Mouse (Mus musculus): Measurements from ENCODE around the gene Pbx4. TPM values are rescaled to one million over a fixed set of nuclear protein-coding genes. Genes with fewer than 3 reads are reported as not detected.
A peak's percentile ranks its signal among the peaks of the same experiment; 100 is the strongest.

Pbx4 gene
- polyA plus RNA-seq, 1 experiment from 2014 or later = 11.5 TPM

DNA sequence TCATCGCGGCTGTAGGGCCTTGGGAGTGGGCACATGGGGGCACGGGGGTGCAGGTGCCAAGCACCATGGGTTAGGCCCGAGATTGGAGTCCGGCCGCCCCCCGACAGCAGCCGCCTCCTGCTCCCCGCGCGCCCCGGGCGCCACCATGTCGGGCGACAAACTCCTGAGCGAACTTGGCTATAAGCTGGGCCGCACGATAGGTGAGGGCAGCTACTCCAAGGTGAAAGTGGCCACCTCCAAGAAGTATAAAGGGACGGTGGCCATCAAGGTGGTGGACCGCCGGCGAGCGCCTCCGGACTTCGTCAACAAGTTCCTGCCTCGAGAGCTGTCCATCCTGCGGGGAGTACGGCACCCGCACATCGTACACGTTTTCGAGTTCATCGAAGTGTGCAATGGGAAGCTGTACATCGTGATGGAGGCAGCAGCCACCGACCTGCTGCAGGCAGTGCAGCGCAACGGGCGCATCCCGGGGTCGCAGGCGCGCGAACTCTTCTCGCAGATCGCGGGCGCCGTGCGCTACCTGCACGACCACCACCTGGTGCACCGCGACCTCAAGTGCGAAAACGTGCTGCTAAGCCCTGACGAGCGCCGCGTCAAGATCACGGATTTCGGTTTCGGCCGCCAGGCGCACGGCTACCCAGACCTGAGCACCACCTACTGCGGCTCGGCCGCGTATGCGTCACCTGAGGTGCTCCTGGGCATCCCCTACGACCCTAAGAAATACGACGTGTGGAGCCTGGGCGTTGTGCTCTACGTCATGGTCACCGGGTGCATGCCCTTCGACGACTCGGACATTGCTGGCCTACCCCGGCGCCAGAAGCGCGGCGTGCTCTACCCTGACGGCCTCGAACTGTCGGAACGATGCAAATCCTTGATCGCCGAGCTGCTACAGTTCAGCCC, 70.1 kb downstream of the Pbx4 start, which contains the start of the genes Tssk6, Ndufa13 and Yjefn3:
Gene Tssk6, plus strand, starts transcription at position 22 of the 900 bp plus-strand sequence.
Gene Ndufa13, minus strand, starts transcription at position 396 of the 900 bp plus-strand sequence.
Gene Yjefn3, minus strand, starts transcription at position 550 of the 900 bp plus-strand sequence.
- H3K27ac ChIP-seq (replicated peaks; ENCODE audit: low read depth, low read length) = peak within 1 kb of the TSS; percentile 84
- peaks cover 18% of the 10 kb centered on the region for H3K4me1 ChIP-seq (ENCODE audit: control insufficient read depth, insufficient read depth, low read length)
- WGBS = 6% methylated on average over 89 of the region's 89 CpGs

DNA sequence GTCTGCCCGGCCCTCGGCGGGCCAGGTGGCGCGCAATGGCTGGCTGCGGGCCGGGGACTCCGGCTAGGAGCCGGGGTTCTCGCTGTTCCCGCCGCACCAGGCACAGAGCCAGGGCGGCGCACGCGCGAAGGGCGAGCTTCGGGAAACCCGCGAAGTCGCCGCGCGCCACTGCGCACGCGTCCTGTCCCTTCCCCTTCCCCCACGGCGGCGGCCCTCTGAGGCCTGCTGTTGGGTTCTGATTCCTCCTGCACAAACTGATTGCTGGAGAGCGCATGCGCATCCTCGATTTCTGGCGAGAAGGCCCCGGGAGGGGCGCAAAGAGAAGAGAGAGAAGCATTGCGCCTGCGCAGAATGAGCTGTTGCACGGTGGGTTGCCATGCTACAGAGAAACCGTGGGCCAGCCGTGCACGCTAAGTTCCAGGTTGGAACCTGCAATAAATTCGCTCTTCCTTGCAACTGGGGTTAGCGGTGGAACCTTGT, 70.8 kb downstream of the Pbx4 start:
- ATAC-seq (ENCODE audit: insufficient number of reproducible peaks, low FRiP score, low TSS enrichment, low read depth) (peak; percentile 79), DNase-seq (ENCODE audit: low spot score) (peak; percentile 99)
- Histone ChIP-seq H3K9ac (ENCODE audit: low read length) (peak overlapping the region; percentile 89), H3K4me2 (ENCODE audit: low read depth, severe bottlenecking) (peak overlapping the region; percentile 96), H3K4me1 (ENCODE audit: control insufficient read depth, insufficient read depth, low read length) (peaks cover 18% of the 10 kb centered on the region), H3K36me3 (ENCODE audit: control insufficient read depth, insufficient read depth, low read length) (no peaks in the 10 kb centered on the region; the same call in 1 of the 2 replicates), H3K27ac (replicated peaks; ENCODE audit: low read depth, low read length) (peak overlapping the region; percentile 84; the same call in 1 of the 2 replicates), H3K4me3 (ENCODE audit: low read depth, low read length) (peak overlapping the region; percentile 73), H3K27me3 (ENCODE audit: control insufficient read depth, insufficient read depth, low read length) (no peaks in the 10 kb centered on the region), H3K9me3 (ENCODE audit: control insufficient read depth, low read length) (no peaks in the 10 kb centered on the region)
- WGBS = under 1% methylated on average over 45 of the region's 45 CpGs

More for the DNA sequence above, 70.1 kb downstream of the Pbx4 start, which contains the start of the genes Tssk6, Ndufa13 and Yjefn3:
- Histone ChIP-seq H3K27me3 (ENCODE audit: control insufficient read depth, insufficient read depth, low read length) (no peaks in the 10 kb centered on the region), H3K4me3 (ENCODE audit: low read depth, low read length) (peak within 1 kb of the TSS; percentile 73), H3K9me3 (ENCODE audit: control insufficient read depth, low read length) (no peaks in the 10 kb centered on the region), H3K9ac (ENCODE audit: low read length) (peak within 1 kb of the TSS; percentile 89), H3K36me3 (ENCODE audit: control insufficient read depth, insufficient read depth, low read length) (no peaks in the 10 kb centered on the region; the same call in 1 of the 2 replicates), H3K4me2 (ENCODE audit: low read depth, severe bottlenecking) (peak within 1 kb of the TSS; percentile 96)
- peak; percentile 67 for DNase-seq (ENCODE audit: low spot score)
- ATAC-seq (ENCODE audit: insufficient number of reproducible peaks, low FRiP score, low TSS enrichment, low read depth) = peak; percentile 58

DNA sequence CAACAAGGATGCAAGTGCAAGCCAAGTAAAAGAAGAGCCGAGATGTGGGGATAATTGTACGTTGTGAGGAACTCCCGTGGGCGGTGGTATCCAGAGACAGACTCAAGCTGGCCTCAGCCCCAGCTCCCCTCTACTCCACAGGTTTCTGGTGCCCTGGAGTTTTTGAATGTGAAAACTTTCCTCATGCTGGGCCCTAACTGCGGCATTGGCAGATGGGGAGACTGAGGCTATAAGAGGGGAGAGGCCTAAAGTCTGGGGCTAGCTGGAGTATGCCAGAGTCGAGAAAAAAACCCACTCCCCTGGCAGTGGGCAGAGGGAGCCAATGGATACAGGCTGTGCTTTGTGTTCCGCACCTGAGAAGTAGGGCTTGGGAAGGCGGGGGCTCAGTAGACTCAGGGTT, 71.8 kb downstream of the Pbx4 start:
- 0 out of 2 replicates have a peak, but pooled peaks cover 6% of the 10 kb centered on the region for H3K36me3 ChIP-seq (ENCODE audit: control insufficient read depth, insufficient read depth, low read length)
- no peaks in the 10 kb centered on the region for H3K27me3 ChIP-seq (ENCODE audit: control insufficient read depth, insufficient read depth, low read length)
- no peaks in the 10 kb centered on the region for H3K9me3 ChIP-seq (ENCODE audit: control insufficient read depth, low read length)
- no peak overlapping the region for H3K27ac ChIP-seq (replicated peaks; ENCODE audit: low read depth, low read length)
- H3K4me2 ChIP-seq (ENCODE audit: low read depth, severe bottlenecking) = no peak overlapping the region
- peaks cover 18% of the 10 kb centered on the region for H3K4me1 ChIP-seq (ENCODE audit: control insufficient read depth, insufficient read depth, low read length)
- no peak for ATAC-seq (ENCODE audit: insufficient number of reproducible peaks, low FRiP score, low TSS enrichment, low read depth)
- DNase-seq (ENCODE audit: low spot score) = no peak
- H3K4me3 ChIP-seq (ENCODE audit: low read depth, low read length) = 0 out of 2 replicates have a peak overlapping the region, but pooled peaks have one; percentile 73
- 83% methylated on average over 8 of the region's 8 CpGs for WGBS
- H3K9ac ChIP-seq (ENCODE audit: low read length) = no peak overlapping the region

DNA sequence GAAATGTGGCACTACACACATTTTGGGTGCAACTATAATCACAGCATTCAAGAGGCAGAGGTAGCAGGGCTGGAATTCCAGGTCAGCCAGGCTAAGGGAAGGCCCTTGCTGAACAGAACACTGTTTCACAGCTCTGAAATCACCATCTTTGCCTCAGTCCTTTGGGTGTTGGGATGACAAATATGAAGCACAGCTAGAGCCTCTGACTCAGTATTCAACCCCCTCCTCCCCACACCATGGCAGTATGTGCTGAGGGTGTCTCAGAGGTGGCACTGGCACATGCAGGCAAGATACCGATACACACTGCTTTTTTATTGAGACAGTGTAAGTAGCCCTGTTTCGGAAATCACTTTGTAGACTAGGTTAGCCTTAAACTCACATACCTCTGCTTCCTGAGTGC, 74.0 kb downstream of the Pbx4 start:
- Histone ChIP-seq H3K9ac (ENCODE audit: low read length) (no peak overlapping the region), H3K27ac (replicated peaks; ENCODE audit: low read depth, low read length) (no peak overlapping the region), H3K4me1 (ENCODE audit: control insufficient read depth, insufficient read depth, low read length) (peaks cover 10% of the 10 kb centered on the region), H3K4me3 (ENCODE audit: low read depth, low read length) (no peak overlapping the region), H3K4me2 (ENCODE audit: low read depth, severe bottlenecking) (no peak overlapping the region), H3K27me3 (ENCODE audit: control insufficient read depth, insufficient read depth, low read length) (no peaks in the 10 kb centered on the region), H3K36me3 (ENCODE audit: control insufficient read depth, insufficient read depth, low read length) (peaks cover 22% of the 10 kb centered on the region; the same call in 1 of the 2 replicates), H3K9me3 (ENCODE audit: control insufficient read depth, low read length) (no peaks in the 10 kb centered on the region)
- no peak for DNase-seq (ENCODE audit: low spot score)
- WGBS = 97% methylated on average over 2 of the region's 2 CpGs
- ATAC-seq (ENCODE audit: insufficient number of reproducible peaks, low FRiP score, low TSS enrichment, low read depth) = no peak

DNA sequence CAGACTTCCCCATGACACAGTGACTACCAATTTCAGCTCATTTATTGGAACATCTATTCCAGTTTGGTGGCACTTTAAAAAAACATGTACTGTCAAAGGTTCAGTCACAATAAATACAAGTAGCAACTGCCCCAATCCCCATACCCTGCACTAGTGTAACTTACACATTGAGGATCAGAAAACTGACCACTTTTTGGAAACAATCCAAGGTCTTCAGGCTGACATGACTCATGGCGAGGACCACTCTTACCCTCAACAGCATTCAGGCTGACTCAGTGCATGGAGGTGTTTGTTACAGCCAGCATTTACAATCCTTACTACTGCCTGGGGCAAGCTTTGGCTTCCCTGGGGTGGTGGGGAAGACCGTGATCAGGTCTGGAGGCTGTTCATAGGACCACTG, 74.8 kb downstream of the Pbx4 start:
- H3K9me3 ChIP-seq (ENCODE audit: control insufficient read depth, low read length) = no peaks in the 10 kb centered on the region
- ATAC-seq (ENCODE audit: insufficient number of reproducible peaks, low FRiP score, low TSS enrichment, low read depth) (no peak), DNase-seq (ENCODE audit: low spot score) (no peak)
- peaks cover 7% of the 10 kb centered on the region for H3K4me1 ChIP-seq (ENCODE audit: control insufficient read depth, insufficient read depth, low read length)
- H3K4me2 ChIP-seq (ENCODE audit: low read depth, severe bottlenecking) = no peak overlapping the region
- peaks cover 29% of the 10 kb centered on the region; the same call in 1 of the 2 replicates for H3K36me3 ChIP-seq (ENCODE audit: control insufficient read depth, insufficient read depth, low read length)
- no peak overlapping the region for H3K9ac ChIP-seq (ENCODE audit: low read length)
- no peak overlapping the region for H3K4me3 ChIP-seq (ENCODE audit: low read depth, low read length)
- no peak overlapping the region for H3K27ac ChIP-seq (replicated peaks; ENCODE audit: low read depth, low read length)
- 92% methylated on average over 2 of the region's 2 CpGs for WGBS
- H3K27me3 ChIP-seq (ENCODE audit: control insufficient read depth, insufficient read depth, low read length) = no peaks in the 10 kb centered on the region

DNA sequence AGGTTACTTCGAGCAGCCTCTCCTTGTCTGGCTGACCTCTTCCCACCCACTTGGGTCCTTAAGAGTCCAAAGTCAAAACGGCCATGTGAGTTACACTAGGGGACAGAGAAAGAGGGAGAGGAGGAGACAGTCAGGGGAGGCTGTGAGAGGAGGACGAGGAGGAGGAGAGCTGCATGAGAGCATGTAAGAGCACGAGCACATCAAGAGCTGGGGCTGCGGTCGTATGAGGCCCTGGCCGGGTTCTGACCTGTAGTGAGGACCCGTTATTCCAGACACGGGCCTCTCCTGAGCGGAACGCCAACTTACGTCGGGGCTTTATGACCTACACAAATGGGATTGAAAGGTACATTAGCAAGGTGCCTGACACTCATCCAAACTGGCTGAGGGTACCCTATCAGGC, 79.6 kb downstream of the Pbx4 start:
- Histone ChIP-seq H3K4me1 (ENCODE audit: control insufficient read depth, insufficient read depth, low read length) (no peaks in the 10 kb centered on the region), H3K9me3 (ENCODE audit: control insufficient read depth, low read length) (no peaks in the 10 kb centered on the region), H3K36me3 (ENCODE audit: control insufficient read depth, insufficient read depth, low read length) (peaks cover 53% of the 10 kb centered on the region), H3K9ac (ENCODE audit: low read length) (no peak overlapping the region), H3K27me3 (ENCODE audit: control insufficient read depth, insufficient read depth, low read length) (no peaks in the 10 kb centered on the region), H3K4me2 (ENCODE audit: low read depth, severe bottlenecking) (no peak overlapping the region), H3K27ac (replicated peaks; ENCODE audit: low read depth, low read length) (no peak overlapping the region), H3K4me3 (ENCODE audit: low read depth, low read length) (no peak overlapping the region)
- WGBS = 96% methylated on average over 13 of the region's 13 CpGs
- ATAC-seq (ENCODE audit: insufficient number of reproducible peaks, low FRiP score, low TSS enrichment, low read depth) (no peak), DNase-seq (ENCODE audit: low spot score) (no peak)

DNA sequence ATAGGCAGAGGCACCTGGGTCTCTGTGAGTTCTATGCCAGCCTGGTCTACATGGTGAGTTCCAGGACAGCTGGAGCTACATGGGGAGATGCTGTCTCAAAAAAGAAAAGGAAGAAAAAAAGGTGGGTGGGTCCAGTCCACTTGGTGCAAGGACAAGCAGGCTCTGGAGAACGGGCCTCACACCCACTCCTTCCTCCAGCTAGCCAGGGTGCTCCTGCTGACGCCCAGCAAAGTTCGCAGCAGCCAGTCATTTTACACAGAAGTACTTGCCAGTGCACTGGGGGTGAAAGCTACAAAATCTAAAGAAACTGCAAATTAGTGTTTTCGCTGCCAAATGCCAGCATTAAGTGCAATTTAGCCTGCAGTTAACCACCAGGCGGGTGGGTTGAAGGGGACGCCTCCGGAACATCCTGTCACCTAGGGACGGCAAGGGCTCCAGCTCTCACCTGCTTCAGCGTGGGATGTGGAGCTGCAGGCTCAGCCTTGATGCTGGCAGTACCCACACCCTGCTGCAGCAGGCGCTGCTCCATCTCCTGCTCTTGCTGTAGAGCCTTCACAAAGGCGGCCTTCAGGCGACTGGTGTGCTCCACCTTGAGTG, 80.3 kb downstream of the Pbx4 start:
- no peaks in the 10 kb centered on the region for H3K4me1 ChIP-seq (ENCODE audit: control insufficient read depth, insufficient read depth, low read length)
- H3K4me2 ChIP-seq (ENCODE audit: low read depth, severe bottlenecking) = no peak overlapping the region
- DNase-seq (ENCODE audit: low spot score) (no peak), ATAC-seq (ENCODE audit: insufficient number of reproducible peaks, low FRiP score, low TSS enrichment, low read depth) (no peak)
- H3K9ac ChIP-seq (ENCODE audit: low read length) = no peak overlapping the region
- no peak overlapping the region for H3K27ac ChIP-seq (replicated peaks; ENCODE audit: low read depth, low read length)
- H3K4me3 ChIP-seq (ENCODE audit: low read depth, low read length) = no peak overlapping the region
- peaks cover 58% of the 10 kb centered on the region for H3K36me3 ChIP-seq (ENCODE audit: control insufficient read depth, insufficient read depth, low read length)
- no peaks in the 10 kb centered on the region for H3K27me3 ChIP-seq (ENCODE audit: control insufficient read depth, insufficient read depth, low read length)
- 95% methylated on average over 12 of the region's 12 CpGs for WGBS
- H3K9me3 ChIP-seq (ENCODE audit: control insufficient read depth, low read length) = no peaks in the 10 kb centered on the region

DNA sequence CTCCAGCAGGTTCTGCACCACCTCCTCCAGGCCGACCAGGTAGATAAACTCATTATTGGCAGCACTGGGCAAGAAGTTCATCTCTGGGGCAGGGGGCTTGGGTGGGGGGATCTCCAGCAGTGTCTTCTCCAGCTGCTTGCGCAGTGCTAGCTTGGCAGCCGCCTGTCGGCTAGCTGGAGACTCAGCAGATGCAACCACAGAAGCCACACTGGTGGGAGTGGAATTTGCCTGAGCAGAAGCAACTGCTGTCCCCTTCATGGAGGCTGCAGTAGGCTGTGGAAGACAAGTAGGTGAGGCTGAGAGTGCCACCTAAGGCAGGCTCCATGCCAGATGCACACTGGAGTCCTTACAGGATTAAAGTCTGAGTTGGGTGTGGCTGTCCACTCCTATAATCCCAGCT, 82.2 kb downstream of the Pbx4 start:
- WGBS = 94% methylated on average over 4 of the region's 4 CpGs
- ATAC-seq (ENCODE audit: insufficient number of reproducible peaks, low FRiP score, low TSS enrichment, low read depth) = no peak

More for the DNA sequence above, 82.2 kb downstream of the Pbx4 start:
- Histone ChIP-seq H3K9ac (ENCODE audit: low read length) (no peak overlapping the region), H3K4me3 (ENCODE audit: low read depth, low read length) (no peak overlapping the region), H3K27me3 (ENCODE audit: control insufficient read depth, insufficient read depth, low read length) (no peaks in the 10 kb centered on the region), H3K4me1 (ENCODE audit: control insufficient read depth, insufficient read depth, low read length) (no peaks in the 10 kb centered on the region), H3K36me3 (ENCODE audit: control insufficient read depth, insufficient read depth, low read length) (peaks cover 50% of the 10 kb centered on the region), H3K9me3 (ENCODE audit: control insufficient read depth, low read length) (no peaks in the 10 kb centered on the region), H3K27ac (replicated peaks; ENCODE audit: low read depth, low read length) (no peak overlapping the region), H3K4me2 (ENCODE audit: low read depth, severe bottlenecking) (no peak overlapping the region)
- DNase-seq (ENCODE audit: low spot score) = no peak
